Mouse (Mus musculus): ENCODE results near the gene Gm45015. TPM values are rescaled to one million over a fixed set of nuclear protein-coding genes. Genes with fewer than 3 reads are reported as not detected.

Gene Gm45015
- total and polyA plus RNA-seq, 3 experiments: not detected

GRCm38 (mm10) chrX:73356719-73357118 lies 20.1 kb upstream of the Gm45015 start:
- no peaks in the 10 kb centered on the region for H3K36me3 ChIP-seq (ENCODE audit: control insufficient read depth in 1 of 2, insufficient read depth in 2 of 2, low read length in 2 of 2)
- no peak for DNase-seq (ENCODE audit: low read depth, low spot score)
- no peak overlapping the region for H3K27ac ChIP-seq (ENCODE audit: control insufficient read depth, low read depth, low read length)

GRCm38 (mm10) chrX:73356163-73356562 lies 19.5 kb upstream of the Gm45015 start:
- DNase-seq (ENCODE audit: low read depth, low spot score): no peak
- TF ChIP-seq EP300 (IDR thresholded peaks at IDR 0.05; ENCODE audit: low read depth in 1 of 2, low read length in 2 of 2) (no peak), TBP (IDR thresholded peaks at IDR 0.05; ENCODE audit: low read depth, low read length) (no peak), SIN3A (IDR thresholded peaks at IDR 0.05; ENCODE audit: low read length) (no peak), MAFK (IDR thresholded peaks at IDR 0.05; ENCODE audit: borderline replicate concordance, low read depth, low read length) (no peak), GATA1 (IDR thresholded peaks at IDR 0.05; ENCODE audit: low read depth, low read length) (no peak), ZKSCAN1 (IDR thresholded peaks at IDR 0.05; ENCODE audit: low read depth, low read length) (no peak), USF1 (IDR thresholded peaks at IDR 0.05; ENCODE audit: low read depth, low read length) (no peak), TCF12 (IDR thresholded peaks at IDR 0.05; ENCODE audit: low read depth, low read length) (no peak), CHD1 (IDR thresholded peaks at IDR 0.05; ENCODE audit: low read depth, low read length) (no peak), CHD2 (IDR thresholded peaks at IDR 0.05; ENCODE audit: low read length) (no peak), ELF1 (IDR thresholded peaks at IDR 0.05; ENCODE audit: low read depth, low read length) (no peak), UBTF (IDR thresholded peaks at IDR 0.05; ENCODE audit: borderline replicate concordance, insufficient read depth, low read depth, low read length) (no peak), USF2 (IDR thresholded peaks at IDR 0.05; ENCODE audit: borderline replicate concordance in 1 of 2, insufficient read depth in 1 of 2, low read depth in 1 of 2, low read length in 2 of 2) (no peak), POLR2AphosphoS5 (IDR thresholded peaks at IDR 0.05; ENCODE audit: borderline replicate concordance, low read depth, low read length) (no peak), BHLHE40 (IDR thresholded peaks at IDR 0.05; ENCODE audit: borderline replicate concordance, low read depth, low read length) (no peak), MEF2A (IDR thresholded peaks at IDR 0.05; ENCODE audit: extremely low read depth, insufficient replicate concordance, low read depth, low read length, poor library complexity, severe bottlenecking) (no peak), JUND (IDR thresholded peaks at IDR 0.05; ENCODE audit: low read depth, low read length) (no peak), RAD21 (IDR thresholded peaks at IDR 0.05; ENCODE audit: low read depth, low read length) (no peak), CTCF (IDR thresholded peaks at IDR 0.05 in 2 of 3, conservative IDR thresholded peaks at IDR 0.05 in 1 of 3; ENCODE audit: control insufficient read depth in 1 of 3, insufficient read depth in 1 of 3, low read depth in 2 of 3, low read length in 3 of 3, poor library complexity in 1 of 3, severe bottlenecking in 1 of 3) (no peak)
- H3K27me3 ChIP-seq (ENCODE audit: control insufficient read depth in 1 of 2, insufficient read depth in 2 of 2, low read length in 2 of 2): no peaks in the 10 kb centered on the region
- H3K4me3 ChIP-seq (ENCODE audit: control insufficient read depth in 1 of 2, insufficient read depth in 1 of 2, low read depth in 2 of 2, low read length in 2 of 2): no peak overlapping the region
- H3K4me1 ChIP-seq (ENCODE audit: control insufficient read depth in 1 of 2, insufficient read depth in 2 of 2, low read length in 2 of 2): no peaks in the 10 kb centered on the region
- no peaks in the 10 kb centered on the region for H3K36me3 ChIP-seq (ENCODE audit: control insufficient read depth in 1 of 2, insufficient read depth in 2 of 2, low read length in 2 of 2)
- H3K9ac ChIP-seq (ENCODE audit: control insufficient read depth, low read depth, low read length, poor library complexity, severe bottlenecking): no peak overlapping the region
- no peaks in the 10 kb centered on the region for H3K9me3 ChIP-seq (replicated peaks; ENCODE audit: insufficient read depth, low read length)
- H3K79me2 ChIP-seq (ENCODE audit: control insufficient read depth, insufficient read depth, low read length, poor library complexity): no peaks in the 10 kb centered on the region
- no peak overlapping the region for H3K27ac ChIP-seq (ENCODE audit: control insufficient read depth, low read depth, low read length)

More at GRCm38 (mm10) chrX:73356719-73357118, 20.1 kb upstream of the Gm45015 start:
- H3K4me3 ChIP-seq (ENCODE audit: control insufficient read depth in 1 of 2, insufficient read depth in 1 of 2, low read depth in 2 of 2, low read length in 2 of 2): no peak overlapping the region
- no peaks in the 10 kb centered on the region for H3K27me3 ChIP-seq (ENCODE audit: control insufficient read depth in 1 of 2, insufficient read depth in 2 of 2, low read length in 2 of 2)
- no peaks in the 10 kb centered on the region for H3K79me2 ChIP-seq (ENCODE audit: control insufficient read depth, insufficient read depth, low read length, poor library complexity)
- H3K9ac ChIP-seq (ENCODE audit: control insufficient read depth, low read depth, low read length, poor library complexity, severe bottlenecking): no peak overlapping the region
- H3K4me1 ChIP-seq (ENCODE audit: control insufficient read depth in 1 of 2, insufficient read depth in 2 of 2, low read length in 2 of 2): no peaks in the 10 kb centered on the region
- H3K9me3 ChIP-seq (replicated peaks; ENCODE audit: insufficient read depth, low read length): no peaks in the 10 kb centered on the region
- TF ChIP-seq MEF2A (IDR thresholded peaks at IDR 0.05; ENCODE audit: extremely low read depth, insufficient replicate concordance, low read depth, low read length, poor library complexity, severe bottlenecking) (no peak), MYB (IDR thresholded peaks at IDR 0.05; ENCODE audit: low read depth, low read length) (no peak), BHLHE40 (IDR thresholded peaks at IDR 0.05; ENCODE audit: borderline replicate concordance, low read depth, low read length) (no peak), TAL1 (IDR thresholded peaks at IDR 0.05; ENCODE audit: low read length) (no peak), MYC (IDR thresholded peaks at IDR 0.05; ENCODE audit: low read depth, low read length) (no peak), MAFK (IDR thresholded peaks at IDR 0.05; ENCODE audit: borderline replicate concordance, low read depth, low read length) (no peak), CHD1 (IDR thresholded peaks at IDR 0.05; ENCODE audit: low read depth, low read length) (no peak), ETS1 (IDR thresholded peaks at IDR 0.05; ENCODE audit: low read depth, low read length) (no peak), HCFC1 (IDR thresholded peaks at IDR 0.05; ENCODE audit: low read depth, low read length) (no peak), TCF12 (IDR thresholded peaks at IDR 0.05; ENCODE audit: low read depth, low read length) (no peak)
